Comparison of ENCODE assay signal across 8 mouse cellular contexts in the genomic region with DNA sequence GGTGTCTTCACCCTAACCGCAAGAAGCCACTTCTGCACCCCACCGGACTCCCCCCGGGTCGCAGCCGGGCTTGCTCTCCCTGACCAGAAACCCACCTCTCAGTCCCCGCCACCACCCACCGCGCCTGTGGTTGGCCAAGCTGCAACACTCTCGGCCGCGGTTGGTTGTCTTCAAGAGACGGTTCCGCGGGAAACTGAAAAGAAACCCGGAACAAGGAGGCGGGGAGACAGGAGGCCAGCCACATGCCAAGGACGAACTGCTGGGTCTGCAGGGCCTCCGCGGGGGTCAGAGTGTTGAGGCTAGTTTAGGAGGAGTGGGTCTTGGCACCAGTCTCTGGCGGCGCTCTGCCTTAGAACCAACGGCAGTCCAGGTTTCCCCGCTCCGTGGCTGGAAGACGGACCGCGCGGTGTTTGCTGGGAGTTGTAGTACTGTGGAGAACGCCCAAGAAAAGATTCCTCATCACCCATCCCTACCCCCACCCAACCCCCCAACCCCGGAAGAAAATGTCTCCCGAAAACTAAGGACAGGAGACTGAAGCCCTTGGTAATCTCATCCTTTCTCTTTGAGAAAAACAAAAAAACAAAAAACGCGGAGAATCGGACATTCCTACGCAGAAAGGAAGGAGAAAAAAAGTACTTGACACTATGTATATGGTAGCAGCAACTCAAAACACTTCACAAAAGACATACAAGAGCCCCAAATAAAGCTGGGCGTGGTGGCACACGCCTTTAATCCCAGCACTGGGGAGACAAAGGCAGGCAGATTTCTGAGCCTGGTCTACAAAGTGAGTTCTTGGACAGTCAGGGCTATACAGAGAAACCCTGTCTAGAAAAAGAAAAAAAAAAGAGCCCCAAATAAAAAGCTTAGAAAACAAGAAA. TPM values are rescaled to one million over a fixed set of nuclear protein-coding genes. Genes with fewer than 3 reads are reported as not detected.
DNase-seq lines count a peak whose midpoint lies in the region; ATAC-seq and TF ChIP-seq lines count a peak whose summit lies in the region.

A gene (minus strand): TSS at position 346 of the 878 bp plus-strand sequence.

- peak within 1 kb of the TSS; percentile 61 for H3K9ac ChIP-seq in kidney, embryonic 15.5 days

- 2% methylated on average over 37 of the region's 37 CpGs for WGBS in heart, embryonic 10.5 days
- WGBS in kidney, embryonic 15.5 days: 2% methylated on average over 37 of the region's 37 CpGs

- no peak for TF ChIP-seq CTCF in brain, embryonic 14.5 days (IDR thresholded peaks at IDR 0.05; ENCODE audit: borderline replicate concordance, extremely low read depth, insufficient read depth, insufficient read length)

- no peaks in the 10 kb centered on the region for H3K9me3 ChIP-seq in heart, embryonic 10.5 days
- H3K9me3 ChIP-seq in kidney, embryonic 15.5 days (replicated peaks): no peaks in the 10 kb centered on the region

- peak within 1 kb of the TSS; percentile 89 for H3K27ac ChIP-seq in heart, embryonic 10.5 days
- peak within 1 kb of the TSS; percentile 82 for H3K27ac ChIP-seq in kidney, embryonic 15.5 days

- peaks cover 21% of the 10 kb centered on the region for H3K4me1 ChIP-seq in heart, embryonic 10.5 days
- peaks cover 15% of the 10 kb centered on the region for H3K4me1 ChIP-seq in kidney, embryonic 15.5 days

- ATAC-seq in erythroblast, adult 5-6 weeks (replicated peaks; ENCODE audit: low FRiP score, poor library complexity, severe bottlenecking): peak; percentile 89
- peak; percentile 91 for ATAC-seq in kidney, embryonic 15.5 days (replicated peaks; ENCODE audit: low FRiP score)

- no peaks in the 10 kb centered on the region for H3K27me3 ChIP-seq in heart, embryonic 10.5 days (ENCODE audit: insufficient read depth, poor library complexity, severe bottlenecking)
- H3K27me3 ChIP-seq in kidney, embryonic 15.5 days: no peaks in the 10 kb centered on the region

- H3K4me2 ChIP-seq in kidney, embryonic 15.5 days: peak within 1 kb of the TSS; percentile 74

- H3K4me3 ChIP-seq in heart, embryonic 10.5 days: peak within 1 kb of the TSS; percentile 76
- H3K4me3 ChIP-seq in kidney, embryonic 15.5 days (replicated peaks): peak within 1 kb of the TSS; percentile 93

- 0 out of 2 replicates have a peak, but pooled peaks cover 10% of the 10 kb centered on the region for H3K36me3 ChIP-seq in heart, embryonic 10.5 days
- H3K36me3 ChIP-seq in kidney, embryonic 15.5 days: peaks cover 10% of the 10 kb centered on the region; the same call in 1 of the 2 replicates

- TF ChIP-seq POLR2A in brain, embryonic 14.5 days (IDR thresholded peaks at IDR 0.05; ENCODE audit: borderline replicate concordance, extremely low read depth, insufficient read depth, insufficient read length, poor library complexity, severe bottlenecking): peak; percentile 13; the same call in 1 of the 2 replicates

- peak; percentile 78 for DNase-seq in CD4-positive, CD25-positive, alpha-beta regulatory T cell, adult 2 months (ENCODE audit: low read depth, low spot score)
- DNase-seq in brain, embryonic 14.5 days (ENCODE audit: low read depth): peak; percentile 93
- peak; percentile 96 for DNase-seq in heart, embryonic 10.5 days (ENCODE audit: low spot score)
- DNase-seq in liver: peak; percentile 86
- DNase-seq in monocyte, adult 2 months (ENCODE audit: low read depth in 1 of 2, low spot score in 2 of 2): peak; percentile 36 to 45
- peak; percentile 81 to 85 for DNase-seq in spleen, postnatal 36 days (ENCODE audit: low spot score in 2 of 2)

RNA-seq across cellular contexts. Expression of the gene that starts here (rescaled TPM):
- polyA plus RNA-seq in brain, embryonic 14.5 days (2012; rRNA removed): 26.9 and 44.7 TPM in 2 replicates
- total RNA-seq in erythroblast, adult 5-6 weeks (2015; ENCODE audit: low replicate concordance): 1.7 and 8.6 TPM in 2 replicates
- 11.8 and 17.6 TPM in 2 replicates for total RNA-seq in erythroblast, adult 5-6 weeks (2017; ENCODE audit: low replicate concordance)
- polyA plus RNA-seq in heart, embryonic 10.5 days (2016; fragmentation: Nextera tagmentation; extraction: Ambion mirVana): 13.9 and 18.0 TPM in 2 replicates
- polyA plus RNA-seq in kidney, embryonic 15.5 days (2015; fragmentation: Nextera tagmentation; extraction: Ambion mirVana): 15.2 and 17.2 TPM in 2 replicates

Comparison
In these comparisons a context has a peak if more than half of its experiments do, and no peak if none do; other contexts are left out.
1. Peak in every context shown above with its lines: DNase-seq, ATAC-seq, H3K4me3 ChIP-seq and H3K27ac ChIP-seq.
2. DNase-seq: peak in every context shown above with its lines; median percentile 96 in heart, embryonic 10.5 days; 93 in brain, embryonic 14.5 days; 86 in liver; 83 in spleen, postnatal 36 days; 78 in CD4-positive, CD25-positive, alpha-beta regulatory T cell, adult 2 months; 40 in monocyte, adult 2 months.